Mouse (Mus musculus) layer of hippocampus, adult 2 months (tissue): ENCODE data around the gene Gm49486. TPM values are rescaled to one million over a fixed set of nuclear protein-coding genes. Genes with fewer than 3 reads are reported as not detected.
"Not testable (repeated sequence)": the region's sequence is repeated elsewhere in the genome, so short reads cannot be mapped to it uniquely, and the experiment has no call there.

ENCODE experiments used
- DNase-seq, 2 experiments: peaks; one replicate each; pipeline ENCODE4 v3.0.0; 2022; ENCODE audit warnings: low spot score in 2 of 2
- H3K27ac ChIP-seq: fragments of 200-600 bp; 2 replicates; pipeline ENCODE4 v1.8.1; 2022
- H3K4me3 ChIP-seq: fragments of 200-600 bp; 2 replicates; pipeline ENCODE4 v1.8.1; 2022; ENCODE audit warnings: mild to moderate bottlenecking
- CTCF ChIP-seq: fragments of 200-600 bp; conservative IDR thresholded peaks from 2 replicates; pipeline ENCODE4 v1.8.1; 2022; ENCODE audit warnings: antibody characterized with exemption, mild to moderate bottlenecking, moderate library complexity
- total RNA-seq, 2 experiments: library from RNA; stranded (reverse); gene quantifications; 2 replicates each; pipeline ENCODE4 v1.2.3; 2021

The Gm49486 gene
- total RNA-seq, 2 experiments from 2014 or later: 0.31 to 0.49 TPM

- H3K27ac ChIP-seq: peak overlapping the region; percentile 54; the same call in 1 of the 2 replicates
- no peak for TF ChIP-seq CTCF
- H3K4me3 ChIP-seq: no peak overlapping the region
- no peak for DNase-seq
Measured at GRCm38 (mm10) chr15:79208211-79208610, 21.0 kb upstream of the Gm49486 start.

- Histone ChIP-seq H3K27ac (peak overlapping the region; percentile 54; the same call in 1 of the 2 replicates), H3K4me3 (0 out of 2 replicates have a peak overlapping the region, but pooled peaks have one; percentile 6)
- DNase-seq: peak; percentile 35 to 43
- no peak for TF ChIP-seq CTCF
Measured at GRCm38 (mm10) chr15:79208758-79209439, 20.3 kb upstream of the Gm49486 start.

- no peak for DNase-seq
- TF ChIP-seq CTCF: no peak
- peak overlapping the region; percentile 79 for H3K27ac ChIP-seq
- no peak overlapping the region for H3K4me3 ChIP-seq
Measured at GRCm38 (mm10) chr15:79210357-79210756, 18.8 kb upstream of the Gm49486 start.

- peak overlapping the region; percentile 79 for H3K27ac ChIP-seq
- TF ChIP-seq CTCF: no peak
- no peak overlapping the region for H3K4me3 ChIP-seq
- DNase-seq: peak in 1 of 2 experiments; percentile 47
Measured at GRCm38 (mm10) chr15:79212750-79213446, 16.3 kb upstream of the Gm49486 start.

- DNase-seq: no peak
- no peak for TF ChIP-seq CTCF
- Histone ChIP-seq H3K4me3 (no peak overlapping the region), H3K27ac (peak overlapping the region; percentile 76)
Measured at GRCm38 (mm10) chr15:79213591-79213990, 15.6 kb upstream of the Gm49486 start.

- Histone ChIP-seq H3K27ac (no peak overlapping the region), H3K4me3 (no peak overlapping the region)
- no peak for DNase-seq
- TF ChIP-seq CTCF: no peak
Measured at GRCm38 (mm10) chr15:79216191-79216590, 13.0 kb upstream of the Gm49486 start.

GRCm38 (mm10) chr15:79219572-79219971, 9.6 kb upstream of the Gm49486 start:
- Histone ChIP-seq H3K27ac (no peak overlapping the region), H3K4me3 (no peak overlapping the region)
- DNase-seq: no peak
- no peak for TF ChIP-seq CTCF

- H3K27ac ChIP-seq: peak overlapping the region; percentile 83; the same call in 1 of the 2 replicates
- DNase-seq: no peak
- no peak for TF ChIP-seq CTCF
- no peak overlapping the region for H3K4me3 ChIP-seq
Measured at GRCm38 (mm10) chr15:79223641-79224040, 5.5 kb upstream of the Gm49486 start.

GRCm38 (mm10) chr15:79224685-79225084, 4.5 kb upstream of the Gm49486 start:
- DNase-seq: peak; percentile 85 to 92
- peak overlapping the region; percentile 7; the same call in 1 of the 2 replicates for H3K4me3 ChIP-seq
- H3K27ac ChIP-seq: peak overlapping the region; percentile 83
- peak; percentile 97 for TF ChIP-seq CTCF

GRCm38 (mm10) chr15:79225780-79226179, 3.4 kb upstream of the Gm49486 start:
- H3K27ac ChIP-seq, DNase-seq, H3K4me3 ChIP-seq: not testable (repeated sequence)
- TF ChIP-seq CTCF: peak; percentile 30

- no peak for TF ChIP-seq CTCF
- no peak overlapping the region for H3K27ac ChIP-seq
- no peak for DNase-seq
- no peak overlapping the region for H3K4me3 ChIP-seq
Measured at GRCm38 (mm10) chr15:79235268-79235667, 6.1 kb downstream of the Gm49486 start.

- DNase-seq: no peak
- no peak overlapping the region for H3K27ac ChIP-seq
- H3K4me3 ChIP-seq: no peak overlapping the region
- no peak for TF ChIP-seq CTCF
Measured at GRCm38 (mm10) chr15:79238036-79238435, 8.8 kb downstream of the Gm49486 start.

- no peak for TF ChIP-seq CTCF
- no peak overlapping the region for H3K4me3 ChIP-seq
- no peak for DNase-seq
- H3K27ac ChIP-seq: peak overlapping the region; percentile 67
Measured at GRCm38 (mm10) chr15:79242574-79243233, 13.5 kb downstream of the Gm49486 start.
